Mouse (Mus musculus): Measurements from ENCODE around the gene Znrf3. TPM values are rescaled to one million over a fixed set of nuclear protein-coding genes. Genes with fewer than 3 reads are reported as not detected.

Gene Znrf3
- polyA plus RNA-seq, 1 experiment, result 2.3 TPM

DNA sequence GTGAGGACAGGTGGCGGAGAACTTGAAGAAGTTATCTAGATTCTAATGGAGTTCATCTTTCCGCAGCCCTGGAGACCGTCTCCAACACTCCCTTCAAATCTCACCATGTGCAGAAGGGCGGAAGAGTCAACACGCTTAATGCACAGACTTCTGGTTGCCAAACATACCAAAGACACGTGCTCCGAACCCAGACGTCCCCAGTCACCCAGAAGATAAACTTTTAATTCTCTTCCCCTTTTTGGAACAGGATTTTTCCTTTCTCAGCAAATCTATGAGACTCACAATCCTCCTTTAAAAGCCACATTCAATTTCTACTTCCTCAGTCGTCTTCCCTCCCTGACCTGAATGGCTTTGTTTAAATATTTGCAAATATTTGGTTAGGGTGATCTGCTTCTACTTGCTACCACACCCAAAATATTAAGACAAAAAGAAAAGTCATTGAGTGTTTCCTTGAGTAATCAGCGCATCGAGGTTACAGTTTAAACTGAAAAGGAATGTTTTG lies 856 bp upstream of the Znrf3 start:
- no peak for TF ChIP-seq GATA1 (IDR thresholded peaks at IDR 0.05; ENCODE audit: low read length)

DNA sequence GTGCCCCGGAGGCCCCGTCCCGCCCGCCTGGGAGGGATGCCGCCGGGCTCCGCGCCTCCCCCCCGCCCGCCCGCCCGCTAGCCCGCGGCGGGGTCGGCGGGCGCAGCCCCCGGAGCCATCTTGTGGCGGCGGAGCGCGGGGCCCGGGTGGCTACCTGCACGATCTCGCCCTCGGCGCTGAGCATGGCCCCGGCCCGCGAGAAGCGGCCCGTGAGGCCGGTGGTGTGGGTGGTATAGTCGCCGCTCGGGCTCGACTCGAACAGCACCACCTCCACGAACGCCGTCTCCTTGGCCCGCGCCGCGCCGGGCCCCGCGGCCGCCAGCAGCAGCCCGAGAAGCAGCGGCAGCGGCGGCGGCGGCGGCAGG lies 431 bp downstream of the Znrf3 start:
- TF ChIP-seq GATA1 (IDR thresholded peaks at IDR 0.05; ENCODE audit: low read length), result no peak

DNA sequence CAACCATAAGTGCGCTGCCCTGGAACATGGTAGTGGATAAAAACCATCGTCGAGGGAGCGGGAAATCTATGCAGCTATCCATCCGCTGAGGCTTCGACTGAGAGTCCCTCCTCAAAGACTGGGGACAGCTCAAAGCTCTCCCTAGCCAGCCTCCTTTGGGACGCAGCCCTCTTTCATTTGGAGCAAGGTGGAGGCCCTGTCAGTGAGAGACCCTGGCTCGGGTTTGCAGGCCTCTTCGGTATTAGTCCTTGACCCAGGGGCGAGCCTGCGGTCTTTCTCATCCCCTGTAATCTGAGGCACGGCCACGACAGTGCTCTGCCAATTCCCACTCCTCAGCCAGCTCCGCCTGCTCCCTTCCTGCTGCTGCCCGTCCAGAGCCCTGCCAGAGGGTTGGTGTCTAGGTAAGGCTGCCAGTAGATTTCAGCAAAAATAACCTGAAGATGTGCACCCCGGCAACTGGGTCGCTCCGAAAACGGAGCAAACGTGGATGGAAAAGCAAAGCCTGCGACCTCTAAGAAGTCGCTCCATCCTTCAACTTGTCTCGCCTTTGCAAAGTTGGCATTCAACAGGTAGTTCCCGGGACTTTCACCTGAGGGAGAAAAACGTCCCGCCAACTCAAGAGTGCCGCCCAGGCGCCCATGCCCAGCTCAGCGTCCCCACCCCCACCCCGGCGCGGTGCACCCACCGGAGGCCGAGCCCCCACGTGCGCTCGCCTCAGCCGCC lies 975 bp downstream of the Znrf3 start:
- no peak for TF ChIP-seq GATA1 (IDR thresholded peaks at IDR 0.05; ENCODE audit: low read length)

DNA sequence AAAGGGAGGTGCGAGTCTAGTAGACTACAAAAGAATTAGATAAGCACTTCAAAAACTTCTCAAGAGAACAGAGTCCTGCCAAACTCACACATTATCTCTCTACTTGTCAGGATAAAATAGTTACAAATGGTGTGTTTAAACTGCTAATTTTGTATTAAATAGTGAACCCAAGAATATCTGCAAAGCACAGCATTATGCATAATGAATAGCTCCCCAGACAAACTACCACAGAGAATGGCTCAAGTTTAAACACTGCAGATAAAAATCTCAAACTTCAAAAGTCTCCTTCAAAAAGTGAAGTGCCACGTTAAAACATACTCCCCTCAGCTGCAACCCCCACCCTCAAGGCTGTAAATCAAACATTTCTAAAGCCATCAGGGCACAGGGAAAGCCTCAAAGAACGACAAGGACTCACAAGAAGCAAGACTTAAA lies 2.0 kb downstream of the Znrf3 start:
- no peak for TF ChIP-seq GATA1 (IDR thresholded peaks at IDR 0.05; ENCODE audit: low read length)

DNA sequence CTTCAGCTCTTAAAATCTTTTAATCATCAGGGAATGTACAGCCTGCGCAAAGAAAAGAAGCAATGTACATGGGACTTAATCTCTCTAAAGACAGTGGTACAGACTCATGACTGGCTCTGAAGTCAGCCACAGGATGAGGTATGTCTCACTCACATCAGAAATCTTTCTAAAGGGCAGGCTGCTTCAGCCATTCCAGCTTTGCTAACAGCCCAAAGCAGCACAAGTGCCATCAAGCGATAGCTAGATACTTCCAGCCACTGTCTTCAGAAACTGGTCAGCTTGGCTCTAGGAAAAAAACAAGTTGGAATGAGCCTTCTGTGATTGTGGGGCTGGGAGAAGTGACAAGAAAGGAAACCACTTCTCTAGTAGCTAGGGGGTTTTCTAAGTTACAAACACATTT lies 7.0 kb downstream of the Znrf3 start:
- TF ChIP-seq GATA1 (IDR thresholded peaks at IDR 0.05; ENCODE audit: low read length), result no peak

DNA sequence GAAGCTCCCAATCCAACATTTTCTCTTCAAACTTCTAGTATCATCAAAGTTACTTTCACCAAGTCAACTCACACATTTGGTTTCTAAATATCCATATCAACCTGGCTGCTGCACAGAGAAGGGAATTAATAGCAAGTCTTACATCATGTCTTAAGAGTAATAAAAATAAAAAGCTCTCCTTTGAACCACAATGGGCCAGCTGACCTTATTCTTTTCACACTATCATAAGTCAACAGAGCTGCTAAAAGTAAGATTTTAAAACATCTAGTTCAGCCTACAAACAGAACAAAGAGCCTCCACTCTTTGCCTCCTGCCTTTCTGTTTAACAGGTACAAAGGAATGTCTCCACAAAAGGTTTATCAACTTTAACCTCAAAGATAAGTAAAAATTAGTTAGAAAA lies 7.7 kb downstream of the Znrf3 start:
- TF ChIP-seq GATA1 (IDR thresholded peaks at IDR 0.05; ENCODE audit: low read length), result no peak

DNA sequence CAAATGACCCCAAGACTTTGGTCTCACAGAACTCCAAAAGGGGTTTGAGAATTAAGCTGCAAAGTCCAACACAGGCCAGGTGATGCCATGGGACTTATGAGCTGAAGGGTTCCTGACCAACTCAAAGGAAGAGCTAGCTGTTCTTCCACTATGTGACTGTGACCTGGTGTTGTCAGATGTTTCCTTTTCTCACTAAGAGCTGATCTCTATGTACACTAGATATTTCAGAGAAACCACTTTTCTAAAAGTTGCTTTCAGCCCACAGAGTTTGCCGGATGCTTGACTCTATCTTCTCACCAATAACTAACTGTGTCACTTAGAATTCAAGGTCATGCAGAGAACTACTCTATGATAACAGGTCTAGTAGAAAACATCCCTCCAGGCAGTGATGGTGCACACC lies 9.2 kb downstream of the Znrf3 start:
- no peak for TF ChIP-seq GATA1 (IDR thresholded peaks at IDR 0.05; ENCODE audit: low read length)

DNA sequence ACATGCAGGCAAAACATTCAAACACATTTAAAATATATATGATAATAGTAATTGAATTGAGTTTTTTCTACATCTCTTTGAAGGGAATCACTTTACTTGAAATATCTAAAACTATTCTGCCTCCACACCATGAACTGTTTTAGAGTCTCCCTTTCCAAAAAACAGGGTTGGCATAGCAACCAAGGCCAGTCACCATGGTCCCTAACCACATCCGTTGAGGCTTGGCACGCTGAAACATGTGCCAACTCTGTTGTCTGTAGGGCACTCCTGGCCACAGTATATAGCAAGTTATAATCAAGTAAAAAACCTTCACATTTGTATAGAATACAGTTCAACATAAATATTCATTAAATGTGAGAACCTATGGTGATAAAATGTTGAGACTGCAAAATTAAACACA lies 12.3 kb downstream of the Znrf3 start:
- no peak for TF ChIP-seq GATA1 (IDR thresholded peaks at IDR 0.05; ENCODE audit: low read length)

DNA sequence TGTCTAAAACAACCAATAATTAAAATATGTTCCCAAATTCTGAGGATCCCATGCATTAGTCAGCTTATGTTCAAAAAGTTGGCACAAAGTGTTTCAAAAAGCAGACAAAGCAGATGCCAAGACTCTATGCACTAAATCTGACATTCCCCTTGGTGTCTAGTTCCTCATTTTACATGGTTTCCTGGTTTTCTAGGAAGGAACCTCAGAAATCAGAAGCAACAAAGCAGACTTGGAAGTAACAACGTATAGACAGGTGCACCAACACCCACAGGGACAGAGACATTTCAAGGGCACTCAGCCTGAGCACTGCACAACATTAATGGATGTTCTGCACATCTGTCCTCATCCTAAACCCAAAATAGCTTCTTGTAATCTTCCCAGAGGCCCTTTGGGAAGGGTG lies 13.8 kb downstream of the Znrf3 start:
- no peak for TF ChIP-seq GATA1 (IDR thresholded peaks at IDR 0.05; ENCODE audit: low read length)

DNA sequence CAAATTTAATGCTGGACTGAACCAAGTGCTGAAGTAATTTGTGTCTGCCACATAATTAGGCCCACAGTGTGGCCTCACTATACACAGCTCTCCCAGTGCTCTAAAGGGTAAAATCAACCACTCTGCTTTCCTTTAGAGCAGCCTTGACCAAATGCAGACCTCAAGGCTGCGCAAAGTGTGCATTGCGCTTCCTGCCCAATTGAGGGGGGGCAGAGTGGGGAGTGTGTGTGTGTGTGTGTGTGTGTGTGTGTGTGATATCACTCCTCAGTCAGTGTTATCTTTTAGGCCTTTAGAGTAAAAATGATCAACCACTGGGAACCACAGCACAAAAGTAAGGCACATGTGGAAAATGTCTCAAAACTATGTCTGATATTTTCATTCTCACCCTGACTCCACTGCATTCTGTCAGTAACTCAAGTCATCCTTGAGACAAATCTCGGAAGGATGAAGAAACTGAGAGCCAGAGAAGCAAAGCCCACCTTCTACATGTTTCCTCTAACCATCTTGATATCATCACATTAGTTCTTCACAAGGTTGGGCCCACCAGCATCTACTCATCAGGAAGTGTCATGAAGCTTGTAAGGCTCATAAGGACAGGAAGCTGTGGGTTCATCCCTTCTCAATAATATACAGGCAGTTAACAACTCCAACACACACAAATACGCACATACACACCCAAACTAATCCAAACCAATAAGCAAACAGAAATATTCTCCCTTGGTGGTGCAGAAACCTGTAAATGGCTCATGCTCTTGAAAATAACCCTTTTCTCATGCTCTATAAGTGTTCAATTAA lies 15.1 kb downstream of the Znrf3 start:
- TF ChIP-seq GATA1 (IDR thresholded peaks at IDR 0.05; ENCODE audit: low read length), result no peak

DNA sequence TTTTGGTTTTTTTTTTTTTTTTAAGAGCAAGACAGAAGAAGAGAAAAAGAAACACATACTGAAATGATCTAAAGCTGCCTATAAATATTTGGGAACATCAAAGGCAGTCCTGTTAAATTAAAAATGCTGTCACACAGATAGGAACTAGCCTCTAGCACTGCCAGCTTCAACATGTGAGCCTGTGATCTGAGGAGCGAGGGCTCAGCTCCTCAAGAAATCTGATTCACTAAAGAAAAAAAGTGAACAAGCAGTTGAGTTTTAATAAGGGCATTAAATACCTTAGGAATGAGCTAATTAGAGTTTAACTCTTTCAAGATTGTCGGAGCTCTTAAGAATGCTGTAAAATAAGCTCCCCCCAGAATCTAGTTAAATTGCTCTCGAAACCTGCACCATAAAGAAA lies 17.4 kb downstream of the Znrf3 start:
- no peak for TF ChIP-seq GATA1 (IDR thresholded peaks at IDR 0.05; ENCODE audit: low read length)

DNA sequence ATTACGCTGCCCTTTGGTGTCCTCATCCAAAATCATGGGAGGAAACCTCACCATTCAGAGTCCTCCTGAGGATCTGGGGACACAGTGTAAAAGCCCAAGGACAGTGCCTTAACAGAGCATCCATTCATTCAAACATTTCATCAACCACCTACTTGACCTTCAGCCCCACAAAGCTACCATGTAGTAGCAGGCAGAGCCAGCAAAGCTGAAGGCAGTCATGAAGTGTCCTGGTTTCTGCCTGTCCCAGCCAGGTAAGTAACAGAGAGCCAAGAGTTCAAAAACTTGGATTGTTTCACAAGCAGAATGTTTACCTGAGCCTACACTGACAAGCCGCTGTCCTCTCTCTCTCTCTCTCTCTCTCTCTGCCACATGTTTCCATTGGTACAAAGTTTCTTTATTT lies 18.3 kb downstream of the Znrf3 start:
- TF ChIP-seq GATA1 (IDR thresholded peaks at IDR 0.05; ENCODE audit: low read length), result no peak

DNA sequence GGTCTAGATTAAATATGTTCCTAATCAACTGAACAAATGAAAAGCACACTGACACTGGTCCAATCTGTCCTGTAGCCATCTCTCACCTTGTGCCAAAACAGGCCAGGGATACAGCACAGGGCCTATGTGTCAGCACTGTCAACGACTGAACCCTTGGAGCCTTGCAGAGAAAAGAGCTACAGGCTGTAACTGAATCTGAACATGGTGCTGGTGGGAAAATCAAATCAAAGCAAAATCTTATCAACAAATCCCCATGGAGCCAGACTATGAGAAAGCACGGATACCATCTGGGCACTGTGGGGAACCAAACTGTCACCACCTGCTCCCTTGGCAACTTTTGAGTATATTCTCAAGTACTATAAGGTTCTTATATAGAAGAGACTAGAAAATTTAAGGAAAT lies 19.5 kb downstream of the Znrf3 start:
- TF ChIP-seq GATA1 (IDR thresholded peaks at IDR 0.05; ENCODE audit: low read length), result no peak

DNA sequence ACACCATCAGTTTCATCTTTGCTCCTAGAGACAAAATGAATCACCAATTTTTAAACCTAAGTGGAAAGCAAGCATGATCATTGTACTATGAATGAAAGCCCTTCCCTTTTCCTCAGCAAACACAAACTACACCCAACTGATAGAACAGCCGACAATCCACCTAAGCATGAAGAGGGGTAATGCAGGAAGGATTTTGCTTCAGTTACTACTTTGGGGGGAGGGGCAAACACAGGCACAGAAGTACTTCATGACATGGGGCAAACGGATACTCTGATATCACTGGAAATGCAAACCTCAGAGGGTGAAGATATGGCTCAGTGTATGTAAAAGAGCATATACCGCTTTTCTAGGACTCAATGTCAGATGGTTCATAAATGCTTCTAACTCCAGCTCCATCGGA lies 20.5 kb downstream of the Znrf3 start:
- TF ChIP-seq GATA1 (IDR thresholded peaks at IDR 0.05; ENCODE audit: low read length), result no peak

DNA sequence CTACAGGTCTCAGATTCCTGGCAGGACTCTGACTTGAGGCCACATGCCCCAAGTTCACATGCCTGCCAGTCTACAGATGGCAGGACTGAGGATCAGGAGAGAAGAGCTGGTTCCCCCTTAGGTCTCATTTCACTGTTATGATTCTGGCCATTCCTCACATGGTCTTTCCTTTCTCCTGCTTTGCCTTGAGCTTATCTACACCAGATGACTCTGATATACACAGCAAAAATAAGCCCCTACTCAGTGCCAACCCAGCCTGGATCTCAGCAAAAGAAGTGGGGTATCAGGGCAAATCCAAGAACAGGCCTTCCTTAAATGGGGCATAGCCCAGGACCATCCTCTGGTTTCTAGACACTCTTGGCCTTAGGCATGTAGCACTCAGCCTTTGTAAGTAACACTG lies 21.6 kb downstream of the Znrf3 start:
- TF ChIP-seq GATA1 (IDR thresholded peaks at IDR 0.05; ENCODE audit: low read length), result no peak

DNA sequence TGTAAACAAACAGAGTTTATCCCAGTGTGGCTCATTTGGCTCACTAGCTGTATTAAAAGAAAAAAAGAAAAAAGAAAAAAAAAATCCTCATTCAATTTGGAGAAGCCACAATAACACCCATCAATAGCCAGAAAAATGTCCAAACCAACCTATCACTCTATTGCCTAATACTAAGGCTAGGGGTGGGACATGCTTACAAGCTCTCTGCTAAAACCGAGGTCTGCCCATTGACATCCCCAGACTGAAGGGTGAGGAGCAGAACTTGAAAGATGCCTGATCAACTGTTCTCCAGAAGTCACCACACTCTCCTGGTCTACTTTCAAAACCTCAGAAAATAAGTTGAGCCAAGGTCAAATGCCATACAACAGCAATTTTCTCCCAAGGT lies 22.4 kb downstream of the Znrf3 start:
- TF ChIP-seq GATA1 (IDR thresholded peaks at IDR 0.05; ENCODE audit: low read length), result no peak
